Mouse (Mus musculus) left cerebral cortex, adult 18-20 months (tissue): ENCODE measurements at regions not wholly inside any gene's neighbourhood (a gene's known extent, or its start where the extent isn't known, plus 50 kb on each side); places are given as distances from the start of the nearest gene placed in this dataset.
A peak's percentile ranks its signal among the peaks of the same experiment; 100 is the strongest.

Source experiments
- DNase-seq, 2 experiments: peaks; one replicate each; pipeline ENCODE4 v3.0.0; 2021 to 2022; ENCODE audit warnings: low spot score in 2 of 2, mixed read lengths in 1 of 2

- no peak for DNase-seq
Measured at GRCm38 (mm10) chr15:34775714-34776113, 418.0 kb upstream of the 9430069I07Rik start.

- DNase-seq: no peak
Measured at GRCm38 (mm10) chr15:34751746-34752145, 394.1 kb upstream of the 9430069I07Rik start.

- DNase-seq: no peak
Measured at GRCm38 (mm10) chr15:34751021-34751420, 393.3 kb upstream of the 9430069I07Rik start.

- peak in 1 of 2 experiments; percentile 13 for DNase-seq
Measured at GRCm38 (mm10) chr15:34747111-34747510, 389.4 kb upstream of the 9430069I07Rik start.

- DNase-seq: peak; percentile 68 to 72
Measured at GRCm38 (mm10) chr15:34743130-34743782, 385.6 kb upstream of the 9430069I07Rik start.

- no peak for DNase-seq
Measured at GRCm38 (mm10) chr15:34741488-34741887, 383.8 kb upstream of the 9430069I07Rik start.
